Mouse (Mus musculus) right cerebral cortex, adult 2 months (tissue): Measurements from ENCODE around the gene Yju2.

Experiments
- DNase-seq, 2 experiments: peaks; one replicate each; pipeline ENCODE4 v3.0.0; 2021 to 2022; ENCODE audit warnings: low spot score in 2 of 2

Gene Yju2

GRCm38 (mm10) chr17:56006956-56007355, 48.1 kb downstream of the Yju2 start:
- DNase-seq: no peak

- DNase-seq: no peak
Measured at GRCm38 (mm10) chr17:56007444-56008355, 48.8 kb downstream of the Yju2 start.

- DNase-seq: peak; percentile 95
Measured at GRCm38 (mm10) chr17:56008356-56009087, 49.6 kb downstream of the Yju2 start.

- peak; percentile 92 to 93 for DNase-seq
Measured at GRCm38 (mm10) chr17:56009088-56009961, 50.4 kb downstream of the Yju2 start.

DNA sequence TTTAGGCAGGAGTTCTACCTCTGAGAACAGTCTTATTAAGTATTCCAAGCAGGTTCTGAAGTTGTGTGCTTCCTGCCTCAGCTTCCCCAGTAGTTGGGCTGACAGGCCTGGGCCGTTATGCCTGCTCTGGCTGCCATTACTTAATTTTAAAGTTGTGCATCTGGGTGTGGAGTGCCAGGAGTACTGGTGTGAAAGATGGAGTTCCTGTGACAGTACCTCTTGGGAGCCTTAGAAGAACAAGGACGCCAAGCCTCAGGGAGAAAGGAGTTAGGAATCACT, 51.0 kb downstream of the Yju2 start:
- no peak for DNase-seq

GRCm38 (mm10) chr17:56010255-56010654, 51.4 kb downstream of the Yju2 start:
- no peak for DNase-seq

DNA sequence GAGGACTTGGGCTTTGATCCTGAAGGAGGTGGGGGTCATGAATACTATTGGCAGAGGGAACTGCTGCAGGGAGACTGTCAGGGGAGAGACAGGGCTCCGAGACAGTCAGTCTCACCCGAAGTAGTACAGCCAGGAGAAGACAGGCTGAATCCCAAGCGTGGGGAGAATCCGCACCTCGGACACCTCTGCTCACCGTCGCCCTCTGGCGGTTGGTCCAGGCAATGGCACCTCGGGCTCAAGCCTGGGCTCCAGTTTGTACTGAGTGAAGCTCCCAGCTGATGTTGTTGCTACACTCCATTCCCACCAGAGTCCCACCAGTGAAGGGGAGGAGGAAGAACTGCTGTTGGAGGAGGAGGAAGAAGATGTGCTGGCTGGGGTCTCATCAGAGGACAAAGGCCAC, 51.8 kb downstream of the Yju2 start:
- peak; percentile 70 to 82 for DNase-seq

- DNase-seq: no peak
Measured at GRCm38 (mm10) chr17:56011441-56011840, 52.5 kb downstream of the Yju2 start.

DNA sequence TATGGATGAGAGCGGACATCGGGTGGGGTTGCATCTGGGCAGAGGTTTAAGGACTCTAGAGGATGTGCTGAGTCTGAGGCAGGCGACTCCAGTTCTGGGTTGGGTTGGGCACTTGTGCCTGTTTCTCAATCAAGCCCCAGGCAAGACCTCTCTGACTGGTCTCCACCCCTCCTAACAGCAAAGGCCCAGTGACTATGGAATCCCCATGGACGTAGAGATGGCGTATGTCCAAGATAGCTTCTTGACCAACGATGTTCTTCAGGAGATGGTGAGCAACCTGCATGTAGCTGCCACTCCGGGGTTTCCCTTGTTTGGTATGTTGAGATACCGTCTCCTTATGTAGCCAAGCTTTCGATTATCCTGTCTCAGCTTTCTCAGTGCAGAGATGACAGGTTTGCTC, 56.4 kb downstream of the Yju2 start:
- no peak for DNase-seq

DNA sequence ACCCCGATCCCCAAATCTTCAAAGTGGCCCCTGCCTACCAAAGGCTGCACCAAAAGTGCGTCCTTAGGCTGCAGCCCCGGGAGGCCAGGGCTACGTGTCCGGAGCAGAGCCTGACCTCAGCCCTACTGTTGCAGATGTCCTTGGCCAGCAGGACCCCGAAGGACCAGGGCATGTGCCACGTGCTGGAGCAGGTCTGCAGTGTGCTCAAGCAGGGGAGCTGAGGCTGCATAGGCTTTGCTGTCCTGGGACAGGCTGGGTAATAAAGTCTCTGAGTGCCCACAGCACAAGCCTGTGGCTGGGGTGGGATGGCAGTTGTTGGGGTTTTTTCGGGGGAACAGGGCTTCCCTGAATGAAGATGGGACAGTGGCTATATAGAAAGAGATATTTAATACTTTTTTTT, 57.5 kb downstream of the Yju2 start:
- no peak for DNase-seq

GRCm38 (mm10) chr17:56016793-56017785, 58.2 kb downstream of the Yju2 start:
- DNase-seq: no peak

GRCm38 (mm10) chr17:56017848-56018247, 58.9 kb downstream of the Yju2 start:
- no peak for DNase-seq
